Mouse (Mus musculus): Measurements from ENCODE around the gene Rnf39.

Rnf39 gene

DNA sequence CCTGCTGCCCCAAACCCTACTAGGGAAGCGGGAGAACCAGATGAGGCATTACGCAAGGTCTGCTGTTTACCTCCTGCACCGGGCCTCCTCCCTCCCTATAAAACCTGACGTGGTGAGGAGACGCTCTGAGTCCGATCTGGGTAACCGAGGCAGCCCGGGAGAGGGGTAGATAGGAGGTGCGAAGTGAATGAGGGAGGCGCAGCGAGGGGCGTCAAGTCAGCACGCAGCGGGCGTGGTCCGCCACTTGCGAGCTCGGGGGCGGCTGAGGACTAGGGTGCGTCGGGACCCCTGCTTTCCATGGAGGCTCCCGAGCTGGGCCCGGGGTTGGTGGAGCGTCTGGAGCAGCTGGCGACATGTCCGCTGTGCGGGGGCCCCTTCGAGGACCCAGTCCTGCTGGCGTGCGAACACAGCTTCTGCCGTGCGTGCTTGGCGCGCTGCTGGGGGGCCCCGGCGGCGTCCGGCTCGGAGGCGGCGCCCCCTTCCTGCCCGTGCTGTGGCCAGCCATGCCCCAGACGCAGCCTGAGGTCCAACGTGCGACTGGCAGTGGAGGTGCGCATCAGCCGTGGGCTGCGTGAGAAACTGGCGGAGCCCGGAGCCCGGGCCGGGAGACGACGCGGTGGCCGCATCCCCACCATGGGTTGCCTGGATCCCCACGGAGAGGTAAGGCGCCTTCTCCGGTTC, at the start of gene Rnf39:
TSS of gene Rnf39 (plus strand) at position 128 of the 681 bp plus-strand sequence.
- DNase-seq (ENCODE audit: low spot score) = no peak

DNA sequence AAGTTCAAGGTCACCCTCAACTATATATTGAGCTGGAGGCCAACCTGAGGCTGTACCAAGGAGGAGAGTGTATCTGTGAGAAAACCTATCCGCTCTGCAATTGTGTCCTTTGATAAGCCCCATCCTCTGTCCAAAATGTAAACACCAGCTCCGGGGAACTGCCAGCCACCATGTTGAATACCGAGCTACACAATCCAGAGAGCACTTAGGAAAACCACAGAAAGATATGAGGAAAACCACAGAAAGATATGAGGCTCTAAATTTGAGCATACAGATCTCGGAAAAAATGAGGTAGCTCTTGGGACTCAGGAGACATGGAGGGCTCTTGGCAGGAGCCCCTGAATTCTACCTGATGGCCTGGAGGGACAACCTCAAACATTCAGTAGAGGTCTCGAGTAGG, 49.3 kb upstream of the Rnf39 start:
- DNase-seq (ENCODE audit: low spot score) = no peak

DNA sequence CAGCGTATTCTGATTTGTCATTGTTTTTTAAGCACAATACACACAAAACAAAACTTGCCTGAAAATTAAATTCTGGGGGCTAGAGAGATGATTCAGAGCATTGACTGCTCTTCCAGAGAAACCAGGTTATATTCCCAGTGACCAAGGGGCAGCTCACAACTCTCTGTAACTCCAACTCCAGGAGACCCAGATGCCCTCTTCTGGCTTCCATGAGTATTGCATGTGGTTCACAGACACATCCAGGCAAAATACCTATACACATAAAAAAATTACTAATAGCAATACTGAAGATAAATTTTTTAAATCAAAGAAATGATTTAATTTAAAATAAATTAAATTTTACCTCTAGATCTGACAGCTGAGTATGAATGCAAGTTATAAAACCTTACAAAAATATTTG, 46.1 kb upstream of the Rnf39 start:
- no peak for DNase-seq (ENCODE audit: low spot score)

DNA sequence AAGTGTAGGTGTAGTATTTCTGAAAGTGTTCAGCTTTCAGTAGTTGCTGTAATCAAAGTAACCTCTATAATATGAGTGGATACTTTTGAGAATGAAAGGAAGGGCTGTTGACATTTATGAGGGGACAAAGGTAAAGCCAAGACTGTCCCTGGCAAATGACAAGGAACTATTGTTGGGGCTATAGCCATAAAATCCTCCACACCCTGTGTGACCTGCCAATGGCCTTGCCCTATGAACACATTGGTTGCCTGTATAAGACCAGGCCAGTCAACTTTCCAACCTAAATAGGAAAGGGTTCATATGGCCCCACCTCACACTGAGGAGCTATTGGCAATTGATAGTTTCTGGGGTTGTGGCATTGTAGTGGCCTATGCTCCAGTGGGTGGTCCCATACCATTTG, 45.7 kb upstream of the Rnf39 start:
- no peak for DNase-seq (ENCODE audit: low spot score)

DNA sequence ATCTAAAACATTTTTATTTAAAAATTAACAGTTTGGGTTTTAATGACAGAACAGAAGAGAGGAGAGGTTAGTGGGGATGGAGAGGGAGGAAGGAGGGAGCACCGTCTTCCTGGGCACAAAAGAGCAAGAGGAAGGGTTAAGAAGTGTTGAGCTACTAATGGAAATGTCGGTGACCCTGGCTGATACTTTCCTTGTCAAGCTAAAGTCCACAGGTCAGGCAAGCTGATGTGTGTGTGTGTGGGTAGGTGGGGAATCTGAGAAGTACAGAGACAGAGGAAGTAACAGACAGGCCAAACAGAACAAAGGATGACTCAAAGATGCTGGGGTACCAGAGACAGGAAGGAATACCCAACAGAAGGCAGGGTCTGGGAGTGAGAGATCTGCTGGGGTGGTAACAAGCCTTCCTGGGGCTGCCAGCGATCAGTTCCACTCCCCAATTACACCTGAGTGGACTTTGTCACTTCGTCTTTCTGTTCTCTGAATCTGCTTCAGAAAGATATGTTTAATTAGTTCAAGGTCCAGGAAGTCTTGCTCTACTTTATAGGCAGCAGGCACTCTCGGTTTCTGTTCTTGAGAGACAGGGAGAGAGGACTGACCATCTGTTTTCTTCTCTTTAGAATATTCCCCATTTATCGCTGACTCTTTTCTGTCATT, 45.0 kb upstream of the Rnf39 start, which contains the start of gene Trim31:
TSS of gene Trim31 (plus strand) at position 567 of the 654 bp plus-strand sequence.
- no peak for DNase-seq (ENCODE audit: low spot score)

DNA sequence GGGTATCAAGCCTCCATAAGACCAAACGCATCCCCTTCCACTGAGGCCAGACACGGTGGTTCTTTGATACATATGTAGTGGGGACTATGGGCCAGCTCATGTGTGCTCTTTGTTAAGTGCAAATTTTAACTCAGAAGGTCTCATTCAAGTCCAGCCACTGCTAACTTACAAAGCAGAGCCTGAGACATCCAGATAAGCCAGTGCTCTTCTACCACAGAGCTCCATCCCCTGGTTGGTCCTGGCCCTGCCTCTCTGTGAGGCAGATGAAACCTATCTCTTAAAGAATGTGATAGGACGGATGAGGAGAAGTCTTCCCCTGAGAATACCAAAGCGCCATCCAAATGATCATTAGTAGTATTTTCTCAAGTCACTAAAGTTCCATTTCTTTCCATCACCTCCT, 43.3 kb upstream of the Rnf39 start:
- no peak for DNase-seq (ENCODE audit: low spot score)

DNA sequence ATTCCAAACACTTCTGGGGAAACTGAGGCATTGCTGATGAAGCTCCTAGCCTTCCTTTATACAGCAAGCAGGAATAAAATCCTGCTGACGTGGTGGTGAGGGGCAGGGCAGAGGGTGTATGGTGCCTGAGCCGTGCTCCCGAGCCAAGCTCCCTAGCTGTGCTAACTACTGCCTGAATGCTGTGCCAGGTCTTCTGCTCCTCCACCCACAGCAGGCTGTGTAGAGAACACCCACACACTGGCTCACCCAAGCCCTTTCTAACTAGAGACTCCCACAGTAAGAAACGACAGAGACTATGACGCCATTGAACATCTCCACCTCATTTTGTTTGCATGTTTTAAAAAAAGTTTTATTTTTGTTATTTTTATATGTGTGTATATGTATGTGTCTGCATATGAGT, 42.7 kb upstream of the Rnf39 start:
- DNase-seq (ENCODE audit: low spot score) = no peak

DNA sequence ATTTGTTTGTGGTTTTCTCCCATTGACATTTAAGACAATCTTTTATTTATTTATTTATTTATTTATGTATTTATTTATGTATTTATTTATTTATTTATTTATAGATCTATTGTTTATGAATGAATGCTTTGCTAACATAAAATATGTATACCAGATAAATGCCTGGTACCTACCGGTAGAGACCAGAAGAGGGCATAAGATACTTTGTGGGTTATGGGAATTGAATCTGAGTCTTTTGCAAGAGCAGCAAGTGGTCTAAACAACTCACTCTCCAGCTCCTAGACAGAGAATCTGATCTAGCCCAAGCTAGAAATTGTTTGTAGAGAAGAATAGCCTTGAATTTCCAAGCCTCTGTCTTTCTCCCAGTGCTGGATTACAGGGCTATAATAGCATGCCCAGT, 42.0 kb upstream of the Rnf39 start:
- no peak for DNase-seq (ENCODE audit: low spot score)

DNA sequence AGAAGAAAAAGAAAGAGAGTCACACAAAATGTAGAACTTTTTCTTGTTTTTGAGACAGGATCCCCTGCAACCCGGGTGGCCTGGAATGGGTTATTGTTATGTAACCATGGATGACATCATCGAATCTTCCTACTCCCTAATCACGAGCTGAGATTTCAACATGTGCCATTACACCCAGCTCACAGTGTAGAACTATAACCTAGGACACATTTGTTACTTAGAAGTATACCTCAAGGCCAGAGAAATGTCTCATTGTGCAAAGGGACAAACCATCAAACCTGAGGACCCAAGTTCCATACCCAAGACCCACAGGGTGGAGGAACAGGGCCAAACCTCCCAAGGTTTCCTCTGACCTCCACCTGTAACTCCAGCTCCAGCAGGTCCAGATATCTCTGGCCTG, 39.1 kb upstream of the Rnf39 start:
- DNase-seq (ENCODE audit: low spot score) = no peak

DNA sequence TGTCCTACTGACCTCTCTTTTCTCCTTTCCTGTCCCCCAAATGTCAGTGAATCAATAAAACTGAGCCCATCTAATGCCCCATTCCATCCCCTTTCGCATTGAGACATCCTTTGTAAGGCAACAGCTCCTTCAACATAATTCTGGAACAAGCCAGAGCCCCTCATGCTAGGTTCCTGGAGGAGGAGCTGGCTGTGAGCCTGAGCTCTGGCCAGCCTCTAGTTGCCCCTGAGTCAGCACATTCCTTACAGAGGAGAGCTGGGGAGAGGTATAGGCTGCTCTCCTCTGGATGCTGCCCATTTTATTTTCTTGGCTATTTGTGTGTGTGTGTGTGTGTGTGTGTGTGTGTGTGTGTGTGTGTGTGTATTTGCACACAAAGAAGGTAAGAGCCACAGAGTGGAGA, 34.5 kb upstream of the Rnf39 start:
- DNase-seq (ENCODE audit: low spot score) = no peak

DNA sequence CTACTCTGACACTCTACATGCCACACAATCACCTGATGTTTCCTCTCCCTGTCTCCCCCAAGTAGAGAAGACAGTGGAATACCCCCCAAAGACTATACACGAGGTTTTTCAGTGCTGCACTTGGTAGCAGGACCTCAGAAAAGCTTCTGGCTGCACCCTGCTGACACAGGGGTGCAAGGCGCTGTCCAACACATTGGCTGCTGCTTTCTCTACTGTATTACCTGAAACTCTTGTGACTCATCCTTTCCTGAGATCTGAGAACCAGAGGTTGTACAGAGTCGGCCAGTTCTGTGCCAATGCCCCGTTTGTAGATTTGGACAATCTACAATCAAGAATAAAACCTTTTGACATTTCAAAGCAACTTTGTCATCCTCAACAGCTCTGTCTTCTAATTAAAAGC, 32.9 kb upstream of the Rnf39 start:
- no peak for DNase-seq (ENCODE audit: low spot score)

DNA sequence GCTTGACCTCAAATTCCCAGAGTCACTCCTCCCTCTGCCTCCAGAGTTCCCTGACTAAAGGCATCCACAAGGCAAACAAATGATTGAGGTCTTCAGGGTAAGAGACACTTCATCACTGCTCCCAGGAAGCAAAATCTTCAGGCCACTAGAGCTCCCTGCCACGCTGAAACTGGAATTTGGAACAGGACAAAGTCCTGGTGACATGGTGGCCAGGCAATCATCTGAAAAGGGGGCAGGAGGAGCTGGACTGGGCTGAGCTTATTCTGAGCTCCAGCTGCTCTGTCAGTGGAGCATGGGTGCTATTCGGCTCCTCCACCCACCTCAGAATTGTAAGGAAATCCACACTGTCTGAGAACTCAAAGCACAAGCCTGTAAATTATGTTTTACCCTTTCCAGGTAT, 30.7 kb upstream of the Rnf39 start:
- no peak for DNase-seq (ENCODE audit: low spot score)

DNA sequence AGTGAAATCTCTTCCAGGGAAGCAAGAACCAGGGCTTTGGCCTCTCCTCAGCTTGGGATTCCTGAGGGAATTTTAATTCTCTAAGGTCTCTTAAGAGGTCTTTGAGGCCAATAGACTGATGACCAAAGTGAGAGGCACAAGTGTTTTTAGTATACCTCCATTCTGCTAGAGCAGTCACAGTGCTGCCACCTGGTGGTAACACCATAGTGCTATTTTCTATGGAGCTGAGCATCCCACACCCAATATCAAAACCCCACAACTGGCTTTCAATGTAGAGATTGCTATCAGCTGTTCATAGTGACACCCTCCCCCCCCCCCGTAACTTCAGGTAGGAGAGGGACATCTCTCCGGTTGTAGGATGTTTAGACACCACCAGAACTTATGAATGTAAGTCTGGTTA, 28.6 kb upstream of the Rnf39 start:
- peak; percentile 48 for DNase-seq (ENCODE audit: low spot score)

DNA sequence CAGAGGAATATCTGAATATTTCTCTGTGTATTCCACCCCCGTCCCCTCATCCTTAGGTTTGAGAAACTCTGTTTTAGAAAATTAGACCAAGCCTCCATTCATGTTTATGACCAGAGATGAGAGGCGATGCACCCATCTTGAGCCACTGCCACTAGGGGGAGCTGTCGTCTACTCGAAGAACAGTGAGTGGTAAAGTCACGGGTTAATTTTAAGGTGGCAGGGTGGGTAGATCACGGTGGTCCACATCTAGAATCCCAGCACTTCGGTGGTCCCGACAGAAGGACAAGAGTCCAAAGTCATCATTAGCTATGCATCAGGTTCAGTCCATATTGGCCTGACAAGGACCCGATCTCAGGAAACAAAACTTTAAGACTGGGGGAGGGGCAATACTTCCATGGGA, 27.6 kb upstream of the Rnf39 start:
- peak; percentile 32 for DNase-seq (ENCODE audit: low spot score)

DNA sequence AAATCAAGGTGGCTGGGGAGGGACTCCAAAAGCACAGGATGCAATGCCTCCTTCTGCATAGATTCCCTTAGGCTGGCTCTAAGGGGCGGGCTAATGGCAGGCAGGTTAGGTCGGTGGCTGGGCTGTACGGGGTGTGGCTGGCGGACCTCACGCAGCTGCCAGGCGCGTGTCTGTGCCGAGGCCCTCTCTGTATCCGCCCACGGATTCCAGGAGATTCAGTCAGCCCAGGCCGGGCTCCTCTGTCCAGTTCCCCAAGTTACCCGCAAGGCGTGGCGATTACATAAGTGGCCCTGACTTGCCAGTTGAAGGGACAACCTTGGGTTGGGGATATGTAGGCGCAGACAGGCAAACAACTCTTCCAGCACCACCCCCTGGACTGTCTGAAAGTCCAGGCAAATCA, 22.5 kb upstream of the Rnf39 start:
- no peak for DNase-seq (ENCODE audit: low spot score)

DNA sequence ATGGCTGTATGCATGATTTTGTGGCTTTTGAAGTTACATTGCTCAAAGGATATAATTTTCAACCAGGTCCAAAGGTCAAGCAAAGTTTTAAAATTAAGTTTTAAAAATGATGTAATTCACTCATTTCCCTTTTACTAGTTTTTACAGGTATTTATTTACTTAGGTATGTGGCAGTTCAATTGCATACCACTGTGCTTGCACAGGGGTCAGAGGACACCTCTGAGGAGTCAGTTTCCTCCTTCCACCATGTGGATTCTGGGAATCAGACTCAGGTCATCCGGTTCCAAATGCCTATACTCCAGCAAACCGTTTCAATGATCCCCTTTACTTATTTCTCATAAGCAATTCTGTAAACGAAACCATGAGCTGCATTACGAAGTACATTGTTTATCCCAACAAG, 20.0 kb upstream of the Rnf39 start:
- DNase-seq (ENCODE audit: low spot score) = no peak

DNA sequence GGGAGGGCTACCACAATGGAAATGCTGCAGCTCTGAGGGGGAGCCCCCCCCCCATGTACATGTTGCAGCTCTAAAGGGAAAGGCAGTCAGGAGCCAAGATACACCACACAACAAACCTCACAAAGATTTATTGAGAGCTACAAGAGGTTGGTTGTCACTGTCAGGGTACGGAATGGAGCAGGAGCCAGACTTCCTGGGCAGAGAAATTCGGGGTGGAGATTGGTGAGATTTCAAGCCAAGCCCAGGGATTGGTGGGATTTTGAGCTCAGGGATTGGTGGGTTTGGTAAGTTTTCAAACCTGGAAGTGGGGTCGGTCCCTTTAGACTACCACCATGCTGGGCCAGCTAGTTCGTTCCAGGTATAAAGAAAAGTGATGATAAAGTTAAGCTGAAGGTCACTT, 19.2 kb upstream of the Rnf39 start:
- DNase-seq (ENCODE audit: low spot score) = no peak

DNA sequence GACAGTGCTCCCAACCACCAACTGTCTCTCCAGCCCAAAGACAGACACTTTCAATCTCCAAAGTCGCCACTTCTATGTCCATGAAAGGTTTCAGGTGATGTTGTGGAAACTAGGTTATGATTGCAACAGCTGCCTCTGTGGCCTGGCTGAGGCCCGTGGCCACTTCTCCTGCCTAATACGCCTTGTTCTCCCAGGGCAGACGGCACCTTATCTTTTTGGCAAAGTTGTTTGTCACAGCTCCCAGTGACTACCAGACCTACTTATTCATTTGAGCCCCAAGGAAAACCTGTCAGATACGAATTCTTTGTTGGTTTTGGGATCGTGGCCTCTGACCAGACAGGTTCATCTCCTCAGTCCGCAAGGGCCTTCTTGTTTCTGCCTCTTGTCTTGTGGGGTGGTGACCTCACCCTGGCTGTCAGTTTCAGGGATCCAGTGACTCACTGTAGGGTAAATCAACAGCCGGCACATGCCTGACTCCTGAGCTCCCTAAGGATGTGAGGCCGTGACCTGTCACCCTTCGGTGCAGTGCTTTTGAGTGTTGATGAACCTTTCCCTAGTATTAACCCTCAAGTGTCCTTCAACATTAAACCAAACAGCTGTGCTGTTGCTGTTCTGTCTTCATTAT, 15.1 kb upstream of the Rnf39 start:
- DNase-seq (ENCODE audit: low spot score) = no peak

DNA sequence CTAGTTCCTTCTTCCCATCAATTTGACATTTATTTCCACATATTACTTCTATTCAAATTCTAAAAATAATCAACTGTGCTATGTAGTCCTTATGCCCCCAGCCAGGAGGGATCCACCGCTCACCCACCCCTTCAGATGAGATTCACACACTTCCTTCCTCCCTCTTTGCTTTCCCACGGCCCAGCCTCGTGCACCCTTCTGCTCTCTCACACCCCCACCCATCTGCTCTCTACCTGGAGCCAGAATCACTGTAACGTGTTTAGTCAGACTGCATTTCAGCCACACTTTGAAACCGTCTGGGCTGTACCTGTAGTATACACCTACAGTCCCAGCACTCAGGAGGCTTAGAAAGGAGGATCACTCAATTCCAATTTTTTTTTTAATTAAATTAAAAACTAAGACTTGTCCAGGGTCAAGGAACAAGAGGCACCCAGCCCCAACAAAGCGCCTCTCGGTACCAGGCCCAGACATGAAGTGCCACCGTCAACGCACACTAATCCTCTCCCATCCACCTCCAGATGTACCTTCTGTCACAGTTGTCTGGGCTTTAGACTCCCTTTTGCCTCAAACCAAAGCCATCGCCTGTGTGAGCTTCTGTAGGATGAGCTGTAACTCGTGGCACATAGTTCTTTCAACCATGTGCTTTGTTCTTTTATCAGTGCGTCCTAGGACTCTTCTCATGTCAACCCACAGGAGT, 13.3 kb upstream of the Rnf39 start:
- DNase-seq (ENCODE audit: low spot score) = no peak

DNA sequence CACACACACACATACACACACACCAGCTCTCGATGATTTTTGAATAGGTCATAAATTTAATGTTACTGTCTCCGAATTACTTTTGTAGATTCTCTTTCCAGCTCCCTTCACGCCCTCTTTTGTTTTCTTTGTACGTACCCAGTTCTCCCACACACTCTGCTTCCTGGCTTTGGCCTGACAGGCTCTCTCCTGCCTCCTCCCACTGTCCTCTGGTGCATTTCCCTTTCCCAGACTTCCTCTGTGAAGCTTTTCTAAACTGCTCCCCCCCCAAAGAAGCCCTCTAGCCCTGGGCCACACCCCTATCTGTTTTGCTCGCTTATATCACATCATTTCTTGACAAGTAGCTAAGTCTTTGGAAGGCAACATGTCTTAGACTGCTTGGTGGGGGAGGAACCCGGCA, 12.5 kb upstream of the Rnf39 start:
- peak; percentile 49 for DNase-seq (ENCODE audit: low spot score)

DNA sequence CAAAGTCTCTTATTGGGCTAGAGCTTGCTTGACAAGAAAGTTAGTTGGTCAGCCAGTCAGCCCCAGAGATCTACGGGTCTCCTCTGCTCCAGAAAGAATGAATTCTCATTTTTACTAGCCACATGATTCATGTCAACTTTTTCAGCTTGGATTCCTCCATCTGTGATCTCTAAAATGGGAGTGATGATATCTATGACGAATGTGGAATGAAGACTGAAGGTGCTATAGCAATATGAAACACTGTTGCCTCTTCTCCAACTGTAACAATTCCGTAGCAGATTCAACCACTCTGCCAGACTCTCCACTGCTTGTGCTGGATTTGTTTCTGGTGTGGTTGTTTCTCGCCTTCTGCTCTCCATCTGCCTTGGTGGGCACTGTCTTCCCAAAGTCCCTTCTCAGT, 11.6 kb upstream of the Rnf39 start:
- no peak for DNase-seq (ENCODE audit: low spot score)

DNA sequence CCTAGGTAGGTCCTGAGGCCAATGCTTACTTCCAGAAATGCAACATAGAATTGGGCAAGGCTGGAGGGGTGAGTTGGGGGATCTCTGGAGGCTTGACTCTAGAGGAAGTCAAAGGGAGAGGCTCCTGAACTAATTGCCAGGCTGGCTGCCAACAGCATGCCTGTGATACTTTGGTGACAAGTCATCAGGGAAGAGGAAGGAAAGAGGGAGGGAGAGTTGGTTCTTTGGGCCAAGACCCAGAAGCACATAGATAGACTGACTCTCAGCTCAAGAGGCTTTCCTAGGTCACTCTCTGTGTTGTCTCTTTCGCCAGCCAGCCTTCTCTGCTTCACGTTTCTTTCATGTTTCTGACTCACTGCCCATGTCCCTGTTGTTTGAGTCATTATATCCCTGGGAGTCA, 10.9 kb upstream of the Rnf39 start:
- no peak for DNase-seq (ENCODE audit: low spot score)

DNA sequence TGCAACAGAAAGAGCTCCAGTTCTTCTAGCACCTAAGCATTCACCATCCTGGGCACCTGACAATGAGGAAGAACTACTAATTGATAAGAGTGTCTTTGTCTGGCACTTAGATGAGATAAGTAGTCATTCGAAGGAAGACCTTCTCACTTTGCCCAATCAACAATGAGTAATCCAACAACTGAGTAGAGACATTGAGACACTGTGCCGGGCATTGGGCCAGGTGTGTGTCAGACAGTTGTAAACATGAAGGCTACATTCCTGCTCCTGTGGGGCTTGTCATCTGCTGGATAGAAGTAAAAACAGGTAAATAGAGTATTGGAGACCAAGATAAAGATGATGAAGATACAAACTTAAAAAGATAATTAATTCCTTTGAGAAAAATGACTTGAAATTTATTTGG, 4.7 kb upstream of the Rnf39 start:
- DNase-seq (ENCODE audit: low spot score) = no peak

Measured in testis, postnatal 14 days (tissue).